Mouse (Mus musculus) embryonic stem cell, embryonic (primary cell): ENCODE measurements around the gene Aldh3b2.

ENCODE experiments used
- CTCF ChIA-PET, 4 experiments: fragments of 300-600 bp in 2 of 4; fragments of 350-600 bp in 2 of 4; sonication (Branson Sonifier 250); formaldehyde crosslinking; loops; one replicate each; lab custom pipeline; 2022; ENCODE audit warnings: inconsistent platforms in 2 of 4; lab: Charles Lee
- POLR2A ChIA-PET, 4 experiments: fragments of 300-600 bp in 2 of 4; fragments of 350-600 bp in 2 of 4; sonication (Branson Sonifier 250); formaldehyde crosslinking; loops; one replicate each; lab custom pipeline; 2022; ENCODE audit warnings: antibody characterized with exemption in 4 of 4, inconsistent platforms in 1 of 4; lab: Charles Lee

Gene Aldh3b2

GRCm38 (mm10) chr19:3935032-3935895, 36.9 kb upstream of the Aldh3b2 start, which contains the start of gene Unc93b1:
Gene Unc93b1, plus strand, starts transcription at chr19:3935186.
- POLR2A ChIA-PET = interaction anchor here (0.5 to 3.0 kb wide), 24 partner anchors 8 to 556 kb away, joined by 3 to 21 read pairs (median 4); partner anchors contain the start of genes Gstp2 (in 2 of the 4), Ndufv1 (in 2 of the 4), Acy3 (in 1 of the 4) and Gstp1 (in 1 of the 4)

DNA sequence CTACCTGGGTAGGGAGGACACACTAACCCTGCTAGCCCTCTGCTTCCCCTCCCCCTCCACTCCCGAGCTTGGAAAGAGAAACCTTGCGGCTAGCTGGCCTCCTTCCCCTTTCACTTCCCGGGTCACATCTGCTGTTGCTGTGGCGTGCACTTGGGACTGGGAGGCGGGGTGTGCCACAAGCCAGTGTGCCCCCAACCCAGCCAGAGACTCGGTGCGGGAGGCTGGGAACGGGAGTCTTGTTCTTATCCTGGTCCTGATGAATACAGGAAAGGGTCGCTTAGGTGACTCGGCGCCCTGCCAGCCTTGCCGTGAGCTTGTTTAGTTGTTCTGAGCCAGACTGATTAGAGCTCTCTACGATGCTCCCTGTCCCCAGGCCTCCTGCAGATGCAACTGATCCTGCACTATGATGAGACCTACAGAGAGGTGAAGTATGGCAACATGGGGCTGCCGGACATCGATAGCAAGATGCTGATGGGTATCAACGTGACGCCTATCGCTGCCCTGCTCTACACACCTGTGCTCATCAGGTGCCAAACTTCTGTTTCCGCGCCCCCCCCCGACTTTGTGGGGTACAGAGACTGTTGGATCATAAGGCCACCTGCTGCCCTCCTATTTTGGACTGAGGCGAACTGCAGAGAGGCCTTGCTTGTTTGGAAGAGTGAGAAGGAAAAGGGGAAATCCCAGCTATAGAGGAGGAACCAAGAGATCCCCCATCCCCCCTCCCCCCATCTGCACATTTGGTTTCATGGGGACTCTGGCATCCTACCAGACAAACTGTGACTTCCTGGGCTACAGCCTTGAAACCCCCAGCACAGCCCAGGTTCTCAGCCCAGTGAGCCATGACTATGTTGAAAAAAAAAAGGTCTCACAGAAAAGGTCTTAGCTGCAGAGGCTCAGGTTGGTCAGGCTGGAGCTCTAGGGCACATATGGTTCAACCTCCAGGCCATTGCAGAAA, 36.0 kb upstream of the Aldh3b2 start:
- CTCF ChIA-PET = interaction anchor here (0.6 to 2.3 kb wide), 24 partner anchors 9 to 811 kb away, joined by 3 to 13 read pairs (median 4); partner anchors contain the start of genes Ankrd13d (in 1 of the 4), Gm49405 (in 1 of the 4), Gstp2 (in 1 of the 4) and Ndufv1 (in 1 of the 4)
- POLR2A ChIA-PET = interaction anchor here (0.5 to 3.0 kb wide), 29 partner anchors 7 to 557 kb away, joined by 3 to 21 read pairs (median 4); partner anchors contain the start of genes Gstp2 (in 2 of the 4), Ndufv1 (in 2 of the 4), Acy3 (in 1 of the 4) and Cdk2ap2 (in 1 of the 4)

More at GRCm38 (mm10) chr19:3935032-3935895, 36.9 kb upstream of the Aldh3b2 start, which contains the start of gene Unc93b1:
- CTCF ChIA-PET = interaction anchor here (0.6 to 2.3 kb wide), 19 partner anchors 8 to 812 kb away, joined by 3 to 13 read pairs (median 4); partner anchors contain the start of genes Gm49405 (in 1 of the 4), Gstp2 (in 1 of the 4), Ndufv1 (in 1 of the 4) and Nudt8 (in 1 of the 4)

DNA sequence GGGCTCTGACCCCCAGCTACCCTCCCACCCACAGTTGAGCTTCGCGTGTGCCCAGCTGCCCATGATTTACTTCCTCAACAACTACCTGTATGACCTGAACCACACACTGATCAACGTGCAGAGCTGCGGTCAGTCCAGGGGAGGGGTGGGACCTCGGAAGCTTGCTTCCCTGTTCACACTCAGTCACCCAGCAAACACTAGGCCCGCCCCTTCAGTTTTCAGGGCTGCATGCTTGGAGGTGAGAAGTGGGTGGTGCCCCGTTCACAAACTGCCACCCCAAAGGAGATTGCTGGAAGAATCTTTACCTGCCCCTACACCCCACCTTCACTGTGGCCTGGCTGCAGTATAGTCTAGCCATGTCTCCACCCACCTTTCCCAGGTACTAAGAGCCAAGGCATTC, 29.8 kb upstream of the Aldh3b2 start:
- POLR2A ChIA-PET = interaction anchor here in 3 of 4 experiments (0.6 to 3.3 kb wide), 21 partner anchors 12 to 466 kb away, joined by 3 to 18 read pairs (median 8); partner anchors contain the start of genes Acy3 (in 2 of the 3), Ndufs8 (in 2 of the 3), Aldh3b1 (in 1 of the 3) and Cdk2ap2 (in 1 of the 3)
- CTCF ChIA-PET = interaction anchor here (0.5 to 2.1 kb wide), 19 partner anchors 9 to 361 kb away, joined by 3 to 10 read pairs (median 4); partner anchors contain the start of genes Acy3 (in 1 of the 4), Aldh3b1 (in 1 of the 4), Gm49405 (in 1 of the 4) and Ndufs8 (in 1 of the 4)

DNA sequence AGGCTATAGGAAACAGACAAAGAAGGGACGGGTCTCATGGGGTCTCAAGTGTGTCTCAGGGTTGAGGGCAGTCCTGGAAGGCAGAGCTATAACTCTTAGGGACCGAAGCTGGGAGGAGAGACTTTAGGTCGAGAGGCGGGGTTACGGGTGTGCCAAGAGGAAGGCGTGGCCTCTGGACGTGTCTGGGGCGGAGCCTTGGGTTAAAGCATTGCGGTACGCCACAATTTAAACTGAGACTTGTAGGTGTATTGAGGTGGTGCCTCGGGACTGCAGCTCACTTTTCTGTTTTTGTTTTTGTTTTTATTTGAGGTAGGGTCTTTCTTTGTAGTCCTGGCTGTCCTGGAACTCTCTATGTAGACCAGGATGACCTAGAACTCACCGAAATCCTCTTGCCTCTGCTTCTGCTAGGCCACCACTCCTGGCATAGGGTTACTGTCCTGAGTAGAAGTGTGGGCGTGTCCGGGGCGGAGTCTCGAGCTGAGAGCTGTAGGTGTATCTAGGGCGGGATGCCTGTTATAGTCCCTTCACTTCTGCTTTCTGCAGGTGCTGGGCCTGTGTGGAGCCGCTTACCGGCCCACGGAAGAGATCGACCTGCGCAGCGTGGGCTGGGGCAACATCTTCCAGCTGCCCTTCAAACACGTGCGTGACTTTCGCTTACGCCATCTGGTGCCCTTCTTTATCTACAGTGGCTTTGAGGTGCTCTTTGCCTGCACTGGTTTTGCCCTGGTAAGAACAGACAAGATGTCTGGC, 29.0 kb upstream of the Aldh3b2 start:
- POLR2A ChIA-PET = interaction anchor here in 3 of 4 experiments (0.5 to 3.3 kb wide), 28 partner anchors 8 to 313 kb away, joined by 3 to 18 read pairs (median 5); partner anchors contain the start of genes Acy3 (in 2 of the 3), Gstp2 (in 2 of the 3), Ndufs8 (in 2 of the 3) and Ndufv1 (in 2 of the 3)
- CTCF ChIA-PET = interaction anchor here (0.5 to 2.1 kb wide), 23 partner anchors 13 to 362 kb away, joined by 3 to 10 read pairs (median 4); partner anchors contain the start of genes Acy3 (in 1 of the 4), Aldh3b1 (in 1 of the 4), Gm49405 (in 1 of the 4) and Ndufs8 (in 1 of the 4)

DNA sequence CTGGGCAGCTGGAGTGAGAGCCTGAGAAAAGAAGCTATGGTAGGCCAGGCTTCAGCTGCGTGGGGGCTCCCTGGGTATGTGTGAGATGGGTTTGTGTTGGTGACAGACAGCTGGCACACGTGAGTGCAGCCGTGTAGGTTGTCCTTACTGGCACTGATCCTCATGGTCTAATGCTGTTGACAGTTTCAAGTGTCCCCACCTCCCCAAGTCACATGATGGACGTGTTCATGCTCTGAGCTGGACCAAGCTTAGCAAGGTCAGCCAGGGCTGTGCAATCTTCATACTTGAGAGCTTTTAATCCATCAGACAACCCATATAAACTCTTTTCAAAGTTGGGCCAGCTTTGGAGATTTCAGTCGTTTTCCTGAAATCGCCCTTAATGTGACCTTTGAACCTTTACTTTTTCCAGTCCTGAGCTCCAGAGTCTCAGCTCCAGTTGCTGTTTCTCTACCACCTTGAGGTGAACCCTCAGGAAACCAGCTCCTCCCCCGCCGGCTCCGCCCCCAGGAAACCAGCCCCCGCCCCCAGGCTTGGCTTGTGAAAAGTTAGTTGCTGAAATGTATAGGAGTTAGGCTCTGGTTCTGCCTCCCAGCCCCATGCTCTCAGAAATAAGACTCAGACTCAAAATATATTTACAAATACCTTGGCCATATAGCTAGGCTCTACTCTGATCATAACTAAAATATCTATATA, 26.1 kb upstream of the Aldh3b2 start:
- ChIA-PET POLR2A (interaction anchor here (0.6 to 2.5 kb wide), 40 partner anchors 9 to 209 kb away, joined by 3 to 19 read pairs (median 4); partner anchors contain the start of genes Acy3 (in 2 of the 4), Gm49405 (in 2 of the 4), Gstp2 (in 2 of the 4) and Ndufs8 (in 2 of the 4)), CTCF (interaction anchor here (0.5 to 3.8 kb wide), 77 partner anchors 10 to 310 kb away, joined by 3 to 42 read pairs (median 5); partner anchors contain the start of genes Gstp2 (in 4 of the 4), Ndufv1 (in 4 of the 4), Aldh3b1 (in 2 of the 4) and Aldh3b3 (in 2 of the 4))

DNA sequence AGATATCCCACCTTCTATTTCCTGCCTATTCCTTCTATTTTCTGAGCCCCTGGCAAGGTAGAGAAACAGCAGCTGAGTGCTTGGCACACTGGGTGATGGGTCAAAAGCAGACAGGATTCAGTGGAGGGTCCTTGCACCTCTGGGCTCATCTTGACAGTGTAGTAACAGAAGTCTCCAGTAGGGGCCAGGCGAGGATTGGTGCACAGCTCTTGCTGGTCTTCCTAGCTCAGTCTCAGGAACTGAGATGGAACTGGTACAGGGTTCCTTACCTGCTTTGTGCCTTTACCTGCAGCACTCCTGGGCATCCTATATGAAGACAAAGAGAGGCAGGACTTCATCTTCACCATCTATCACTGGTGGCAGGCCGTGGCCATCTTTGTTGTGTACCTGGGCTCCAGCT, 25.4 kb upstream of the Aldh3b2 start:
- CTCF ChIA-PET = interaction anchor here (0.5 to 3.8 kb wide), 79 partner anchors 9 to 309 kb away, joined by 3 to 42 read pairs (median 5); partner anchors contain the start of genes Gstp2 (in 4 of the 4), Ndufv1 (in 4 of the 4), Aldh3b1 (in 3 of the 4) and Gm49405 (in 3 of the 4)
- POLR2A ChIA-PET = interaction anchor here (0.6 to 2.5 kb wide), 37 partner anchors 9 to 208 kb away, joined by 3 to 19 read pairs (median 5); partner anchors contain the start of genes Acy3 (in 2 of the 4), Gm49405 (in 2 of the 4), Gstp2 (in 2 of the 4) and Ndufs8 (in 2 of the 4)

GRCm38 (mm10) chr19:3947813-3948212, 24.3 kb upstream of the Aldh3b2 start:
- ChIA-PET CTCF (interaction anchor here (1.0 to 3.8 kb wide), 18 partner anchors 12 to 297 kb away, joined by 3 to 42 read pairs (median 9); partner anchors contain the start of genes Ndufv1 (in 3 of the 4), Aldh3b3 (in 2 of the 4), Gstp2 (in 2 of the 4) and Acy3 (in 1 of the 4)), POLR2A (interaction anchor here in 3 of 4 experiments (0.6 to 2.0 kb wide), 6 partner anchors 11 to 291 kb away, joined by 3 to 8 read pairs (median 4); partner anchors contain the start of genes Cdk2ap2 (in 1 of the 3), Gm49405 (in 1 of the 3) and Nudt8 (in 1 of the 3))

- POLR2A ChIA-PET = interaction anchor here in 3 of 4 experiments (0.7 to 1.6 kb wide), 8 partner anchors 11 to 107 kb away, joined by 3 to 4 read pairs (median 3); partner anchors contain the start of genes Acy3 (in 1 of the 3), Gm49405 (in 1 of the 3), Gstp2 (in 1 of the 3) and Nudt8 (in 1 of the 3)
Measured at GRCm38 (mm10) chr19:3948546-3948945, 23.6 kb upstream of the Aldh3b2 start.

GRCm38 (mm10) chr19:3950331-3950730, 21.8 kb upstream of the Aldh3b2 start:
- ChIA-PET CTCF (interaction anchor here in 3 of 4 experiments (0.9 to 2.8 kb wide), 9 partner anchors 10 to 97 kb away, joined by 3 to 11 read pairs (median 5); partner anchors contain the start of genes Gm49405 (in 1 of the 3), Gstp2 (in 1 of the 3) and Nudt8 (in 1 of the 3)), POLR2A (interaction anchor here in 2 of 4 experiments (0.7 to 1.2 kb wide), 3 partner anchors 62 to 140 kb away, joined by 3 read pairs; partner anchors contain the start of gene Ndufv1 (in 1 of the 2))

More at GRCm38 (mm10) chr19:3948546-3948945, 23.6 kb upstream of the Aldh3b2 start:
- CTCF ChIA-PET = interaction anchor here in 3 of 4 experiments (0.6 to 3.8 kb wide), 5 partner anchors 8 to 64 kb away, joined by 3 to 42 read pairs (median 5); partner anchors contain the start of gene Ndufv1 (in 1 of the 3)

GRCm38 (mm10) chr19:3951461-3951860, 20.7 kb upstream of the Aldh3b2 start:
- POLR2A ChIA-PET = interaction anchor here (0.6 to 1.4 kb wide), 10 partner anchors 19 to 1983 kb away, joined by 3 to 6 read pairs (median 3); partner anchors contain the start of gene Gstp2 (in 1 of the 4)
- CTCF ChIA-PET = interaction anchor here (0.5 to 2.8 kb wide), 11 partner anchors 8 to 277 kb away, joined by 3 to 15 read pairs (median 6); partner anchors contain the start of gene Ndufv1 (in 1 of the 4)

DNA sequence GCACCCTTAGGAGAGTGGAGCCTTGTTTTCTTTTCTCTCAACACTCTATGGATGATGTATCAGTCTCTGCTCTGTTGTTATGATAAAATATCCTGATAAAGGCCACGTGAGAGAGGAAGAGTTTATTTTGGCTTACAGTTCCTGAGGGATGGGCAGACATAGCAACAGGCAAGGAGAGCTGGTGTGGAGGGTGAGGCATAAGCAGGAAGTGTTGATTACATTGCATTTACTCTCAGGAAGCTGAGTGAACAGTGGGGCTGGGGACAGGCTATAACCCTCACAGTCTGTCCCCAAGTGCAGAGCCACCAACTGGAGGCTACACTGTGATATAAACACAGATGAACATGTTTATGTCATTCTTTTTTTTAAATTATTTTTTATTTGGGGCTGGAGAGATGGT, 20.0 kb upstream of the Aldh3b2 start:
- ChIA-PET CTCF (interaction anchor here in 3 of 4 experiments (0.5 to 2.8 kb wide), 6 partner anchors 8 to 277 kb away, joined by 3 to 15 read pairs (median 6); partner anchors contain the start of gene Ndufv1 (in 1 of the 3)), POLR2A (interaction anchor here (0.6 to 1.4 kb wide), 10 partner anchors 19 to 1982 kb away, joined by 3 to 6 read pairs (median 3); partner anchors contain the start of gene Gstp2 (in 1 of the 4))

DNA sequence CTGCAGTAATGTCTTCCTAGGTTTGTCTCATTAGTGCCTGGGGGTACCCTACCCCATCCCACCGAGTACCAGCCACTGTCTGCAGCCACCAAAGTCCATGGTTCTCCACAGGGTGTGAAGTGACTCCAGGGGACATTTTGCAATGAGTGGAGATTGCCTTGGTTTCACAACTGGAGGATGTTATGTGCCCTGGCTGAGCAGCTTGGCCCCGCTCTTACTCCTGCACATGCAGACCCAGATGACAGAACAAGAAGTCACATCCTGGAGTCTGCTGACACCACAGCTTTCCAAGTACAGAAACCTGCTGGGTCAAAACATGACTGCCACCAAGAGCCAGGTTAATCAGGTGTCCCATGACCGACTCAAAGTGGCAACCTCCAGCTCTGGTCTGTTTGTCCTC, 17.1 kb upstream of the Aldh3b2 start:
- ChIA-PET POLR2A (interaction anchor here in 3 of 4 experiments (0.6 to 1.4 kb wide), 6 partner anchors 12 to 1655 kb away, joined by 3 to 4 read pairs (median 4); partner anchors contain the start of genes Ndufs8 (in 1 of the 3) and Ndufv1 (in 1 of the 3)), CTCF (interaction anchor here (0.6 to 1.8 kb wide), 10 partner anchors 8 to 384 kb away, joined by 3 to 12 read pairs (median 4); partner anchors contain the start of genes Gm49405 (in 1 of the 4), Nudt8 (in 1 of the 4) and Tbx10 (in 1 of the 4))

GRCm38 (mm10) chr19:3955804-3956203, 16.3 kb upstream of the Aldh3b2 start:
- ChIA-PET POLR2A (interaction anchor here in 3 of 4 experiments (0.6 to 1.4 kb wide), 6 partner anchors 9 to 244 kb away, joined by 3 to 7 read pairs (median 4); partner anchors contain the start of genes Gm49405 (in 1 of the 3), Ndufs8 (in 1 of the 3) and Nudt8 (in 1 of the 3)), CTCF (interaction anchor here (0.6 to 1.8 kb wide), 11 partner anchors 9 to 57 kb away, joined by 3 to 9 read pairs (median 4); partner anchors contain the start of genes Gm49405 (in 1 of the 4) and Nudt8 (in 1 of the 4))
